Mouse (Mus musculus) hindbrain, postnatal 0 days (tissue): Measurements from ENCODE around the gene Adam1a. TPM values are rescaled to one million over a fixed set of nuclear protein-coding genes. Genes with fewer than 3 reads are reported as not detected.

ENCODE experiments used
- ATAC-seq: fragments of 200-750 bp; cut with Nextera tagmentation; 2 replicates; pipeline ENCODE4 v1.8.0; 2017; ENCODE audit warnings: mild to moderate bottlenecking, moderate TSS enrichment, moderate library complexity
- DNase-seq: peaks from one replicate; pipeline ENCODE4 v3.0.0-alpha.2; 2015; ENCODE audit warnings: low spot score
- H3K27ac ChIP-seq: fragments of 300-500 bp; sonication (generic); 2 replicates; pipeline ENCODE4 v1.5.1; 2014; ENCODE audit warnings: mild to moderate bottlenecking
- H3K27me3 ChIP-seq: fragments of 300-500 bp; sonication (generic); 2 replicates; pipeline ENCODE4 v1.6.1; 2014; ENCODE audit warnings: low read length, mixed read lengths; ENCODE audit not compliant: insufficient read depth
- H3K36me3 ChIP-seq: fragments of 300-500 bp; sonication (generic); 2 replicates; pipeline ENCODE4 v1.6.1; 2014; ENCODE audit warnings: low read length, mixed read lengths; ENCODE audit not compliant: insufficient read depth
- H3K4me1 ChIP-seq: fragments of 300-500 bp; sonication (generic); 2 replicates; pipeline ENCODE4 v1.6.1; 2014; ENCODE audit warnings: antibody characterized with exemption, low read length, mixed read lengths; ENCODE audit not compliant: insufficient read depth
- H3K4me2 ChIP-seq: fragments of 300-500 bp; sonication (generic); 2 replicates; pipeline ENCODE4 v1.6.1; 2014; ENCODE audit warnings: low read depth, mild to moderate bottlenecking, low read length, moderate library complexity, mixed read lengths
- H3K4me3 ChIP-seq: fragments of 300-500 bp; sonication (generic); 2 replicates; pipeline ENCODE4 v1.5.1; 2014; ENCODE audit warnings: low read length
- H3K9ac ChIP-seq: fragments of 300-500 bp; sonication (generic); replicated peaks from 2 replicates; pipeline ENCODE4 v1.6.1; 2014; ENCODE audit warnings: mild to moderate bottlenecking, low read length, moderate library complexity, mixed read lengths
- H3K9me3 ChIP-seq: fragments of 300-500 bp; sonication (generic); 2 replicates; pipeline ENCODE4 v1.6.1; 2016; ENCODE audit warnings: low read length, mixed read lengths
- CTCF ChIP-seq: IDR thresholded peaks from 2 replicates; pipeline ENCODE4 v1.5.1; 2016; ENCODE audit warnings: antibody characterized with exemption, control low read depth, low read depth
- WGBS: fragments of 180-500 bp; shearing (Covaris S2); extraction: QIAGEN DNeasy Blood & Tissue Kit; methylation state at CpG from one replicate; pipeline ENCODE4 v1.1.7; 2014; 5-methylcytosine and 5-hydroxymethylcytosine counted together
- polyA plus RNA-seq: library from polyadenylated mRNA; unstranded; fragments of >200 nt; fragmentation: Nextera tagmentation; extraction: Ambion mirVana; gene quantifications from 2 replicates; pipeline ENCODE4 v1.2.1, GENCODE M21; 2015
- total RNA-seq: library from RNA; depleted of rRNA; stranded (reverse); fragments of >200 nt; gene quantifications from 2 replicates; pipeline ENCODE4 v1.2.3, GENCODE M21; 2014

The Adam1a gene
- total and polyA plus RNA-seq, 2 experiments from 2014 or later = 1.3 to 14.4 TPM

DNA sequence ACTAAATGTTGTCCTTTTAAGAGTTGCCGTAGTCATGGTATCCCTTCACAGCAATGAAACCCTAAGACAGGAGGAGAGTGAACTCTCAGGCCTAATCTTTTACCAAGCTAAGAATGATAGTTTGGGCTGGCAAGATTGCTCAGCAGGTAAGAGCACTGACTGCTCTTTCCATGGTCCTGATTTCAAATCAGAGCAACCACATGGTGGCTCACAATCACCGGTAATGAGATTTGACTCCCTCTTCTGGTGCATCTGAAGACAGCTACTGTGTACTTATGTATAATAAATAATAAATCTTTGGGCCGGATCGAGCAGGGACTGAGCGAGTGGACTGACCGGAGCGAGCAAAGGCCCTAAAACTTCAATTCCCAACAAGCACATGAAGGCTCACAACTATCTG lies 4.0 kb downstream of the Adam1a start:
- no peak overlapping the region for H3K27ac ChIP-seq
- DNase-seq = peak; percentile 25
- peak; percentile 43 for TF ChIP-seq CTCF
- no peak overlapping the region for H3K9ac ChIP-seq
- H3K4me3 ChIP-seq = no peak overlapping the region
- peaks cover 7% of the 10 kb centered on the region for H3K4me1 ChIP-seq
- H3K4me2 ChIP-seq = no peak overlapping the region
- H3K27me3 ChIP-seq = no peaks in the 10 kb centered on the region
- no peak for ATAC-seq
- H3K36me3 ChIP-seq = peaks cover under 1% of the 10 kb centered on the region; the same call in 1 of the 2 replicates
- WGBS = 86% methylated on average over 7 of the region's 7 CpGs
- no peaks in the 10 kb centered on the region for H3K9me3 ChIP-seq

GRCm38 (mm10) chr5:121540066-121540465 lies 5.2 kb downstream of the Adam1a start:
- no peak overlapping the region for H3K4me2 ChIP-seq
- H3K9me3 ChIP-seq = no peaks in the 10 kb centered on the region
- WGBS = 89% methylated on average over 5 of the region's 5 CpGs
- DNase-seq (no peak), ATAC-seq (no peak)
- H3K4me3 ChIP-seq = no peak overlapping the region
- no peaks in the 10 kb centered on the region for H3K27me3 ChIP-seq
- H3K9ac ChIP-seq = no peak overlapping the region
- H3K36me3 ChIP-seq = peaks cover 11% of the 10 kb centered on the region
- H3K4me1 ChIP-seq = peaks cover 7% of the 10 kb centered on the region
- no peak overlapping the region for H3K27ac ChIP-seq
- TF ChIP-seq CTCF = no peak

GRCm38 (mm10) chr5:121537588-121537987 lies 7.7 kb downstream of the Adam1a start:
- H3K4me1 ChIP-seq = no peaks in the 10 kb centered on the region
- H3K9me3 ChIP-seq = no peaks in the 10 kb centered on the region
- H3K4me2 ChIP-seq = no peak overlapping the region
- no peak overlapping the region for H3K9ac ChIP-seq
- TF ChIP-seq CTCF = no peak
- no peak overlapping the region for H3K4me3 ChIP-seq
- DNase-seq (no peak), ATAC-seq (no peak)
- no peak overlapping the region for H3K27ac ChIP-seq
- H3K27me3 ChIP-seq = no peaks in the 10 kb centered on the region
- H3K36me3 ChIP-seq = peaks cover 31% of the 10 kb centered on the region
- 80% methylated on average over 2 of the region's 2 CpGs for WGBS

DNA sequence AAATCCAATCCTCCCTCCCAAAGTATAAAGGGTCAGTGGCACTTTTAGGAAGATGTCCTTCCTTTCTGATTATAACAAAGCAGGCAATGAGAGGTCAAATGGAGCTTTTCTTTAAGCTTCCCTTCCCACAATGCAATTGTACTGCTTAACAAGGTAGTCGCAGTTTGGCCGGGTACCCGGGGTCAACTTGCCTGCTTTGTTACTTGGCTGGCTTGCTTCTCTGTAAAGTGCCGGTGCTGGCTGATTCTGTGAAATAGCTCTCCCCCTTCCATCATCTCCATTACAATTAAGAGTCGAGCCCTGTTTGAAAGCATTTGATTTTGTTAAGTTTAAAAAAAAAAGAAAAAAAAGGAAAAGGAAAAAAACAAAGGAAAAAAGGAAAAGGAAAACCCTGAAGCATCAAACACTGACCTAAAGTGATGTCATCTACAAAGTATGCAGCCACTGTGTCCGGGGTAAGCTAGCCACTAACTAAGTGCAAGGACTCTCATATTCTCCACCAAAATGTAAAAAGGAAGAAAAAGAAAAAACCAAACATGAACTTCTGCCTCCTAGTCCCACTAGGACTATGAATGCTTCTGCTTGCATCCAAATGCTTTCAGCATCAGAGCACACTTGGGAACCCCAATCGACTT lies 8.2 kb downstream of the Adam1a start:
- no peak for TF ChIP-seq CTCF
- WGBS = 46% methylated on average over 7 of the region's 7 CpGs
- no peaks in the 10 kb centered on the region for H3K27me3 ChIP-seq
- no peaks in the 10 kb centered on the region for H3K9me3 ChIP-seq
- H3K27ac ChIP-seq = no peak overlapping the region
- H3K4me3 ChIP-seq = no peak overlapping the region
- no peak overlapping the region for H3K4me2 ChIP-seq
- no peak for DNase-seq
- H3K36me3 ChIP-seq = peaks cover 36% of the 10 kb centered on the region
- H3K9ac ChIP-seq = no peak overlapping the region
- H3K4me1 ChIP-seq = no peaks in the 10 kb centered on the region
- no peak for ATAC-seq

DNA sequence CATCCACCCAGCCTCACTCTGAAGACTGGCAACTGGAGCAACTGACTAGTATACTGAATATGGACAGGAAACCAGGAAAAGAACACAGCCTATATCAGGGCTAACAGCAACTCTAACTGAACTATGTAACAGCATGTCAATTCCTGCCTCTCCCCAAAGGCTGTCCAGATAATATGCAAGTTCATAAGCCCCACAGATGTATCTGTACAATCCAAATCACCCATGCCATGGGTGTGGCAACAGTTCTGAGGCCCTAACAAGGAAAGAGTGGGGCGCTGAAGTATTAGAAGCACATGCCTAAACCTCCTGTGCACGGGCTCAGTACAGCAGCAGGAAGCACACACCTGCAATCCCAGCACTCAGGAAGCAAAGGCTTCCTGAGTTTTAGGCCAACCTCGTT lies 10.2 kb downstream of the Adam1a start:
- no peak overlapping the region for H3K27ac ChIP-seq
- no peak for ATAC-seq
- H3K4me2 ChIP-seq = no peak overlapping the region
- no peaks in the 10 kb centered on the region for H3K27me3 ChIP-seq
- 97% methylated on average over 3 of the region's 3 CpGs for WGBS
- TF ChIP-seq CTCF = no peak
- H3K36me3 ChIP-seq = peaks cover 51% of the 10 kb centered on the region
- no peak overlapping the region for H3K9ac ChIP-seq
- no peaks in the 10 kb centered on the region for H3K4me1 ChIP-seq
- no peaks in the 10 kb centered on the region for H3K9me3 ChIP-seq
- H3K4me3 ChIP-seq = no peak overlapping the region
- DNase-seq = no peak

DNA sequence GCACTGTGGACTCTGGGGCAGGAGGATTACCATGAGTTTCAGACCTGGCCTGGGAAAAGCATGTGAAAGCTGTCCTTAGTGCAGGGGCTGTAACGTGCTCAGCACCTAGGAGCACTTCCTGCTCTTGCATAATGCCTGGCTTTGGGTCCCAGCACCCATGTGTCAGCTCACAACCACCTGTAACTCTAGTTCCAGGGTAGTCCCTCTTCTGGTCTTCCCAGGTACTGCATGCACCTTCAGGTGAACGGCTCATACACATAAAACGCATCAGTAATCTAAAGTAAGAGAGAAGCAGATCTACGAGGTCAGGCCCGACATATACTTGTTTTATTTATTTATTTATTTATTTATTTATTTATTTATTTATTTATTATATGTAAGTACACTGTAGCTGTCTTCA lies 10.8 kb downstream of the Adam1a start:
- Histone ChIP-seq H3K4me1 (no peaks in the 10 kb centered on the region), H3K27me3 (no peaks in the 10 kb centered on the region), H3K36me3 (peaks cover 55% of the 10 kb centered on the region), H3K27ac (no peak overlapping the region), H3K4me2 (no peak overlapping the region), H3K9me3 (no peaks in the 10 kb centered on the region), H3K9ac (no peak overlapping the region), H3K4me3 (no peak overlapping the region)
- peak; percentile 57 for TF ChIP-seq CTCF
- peak; percentile 25 for DNase-seq
- no peak for ATAC-seq
- 97% methylated on average over 5 of the region's 5 CpGs for WGBS

DNA sequence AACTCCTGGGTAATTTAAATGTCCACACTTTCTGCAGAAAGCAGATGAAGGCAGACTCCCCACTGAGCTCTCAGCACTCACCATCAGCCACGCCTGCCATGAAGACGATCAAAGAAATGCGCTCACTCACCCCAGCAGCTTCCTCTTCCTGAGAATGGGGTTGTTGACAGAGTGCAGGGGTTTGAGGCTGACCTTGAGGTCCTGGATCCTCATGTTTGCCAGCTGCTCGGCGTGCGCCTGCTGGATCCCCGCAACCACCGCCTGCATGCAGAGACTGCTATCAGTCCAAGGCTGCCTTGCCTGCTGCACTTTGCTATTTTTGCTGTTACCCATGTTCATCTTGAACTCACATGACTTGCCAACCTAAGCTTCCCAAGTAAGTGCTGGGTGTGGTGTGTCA lies 18.3 kb downstream of the Adam1a start:
- Histone ChIP-seq H3K9me3 (no peaks in the 10 kb centered on the region), H3K4me3 (no peak overlapping the region), H3K9ac (no peak overlapping the region), H3K27ac (no peak overlapping the region), H3K4me2 (no peak overlapping the region), H3K36me3 (peaks cover 62% of the 10 kb centered on the region), H3K27me3 (no peaks in the 10 kb centered on the region), H3K4me1 (no peaks in the 10 kb centered on the region)
- DNase-seq (no peak), ATAC-seq (no peak)
- no peak for TF ChIP-seq CTCF
- 66% methylated on average over 8 of the region's 8 CpGs for WGBS
